ENCODE assay signal across 14 mouse cellular contexts in the genomic region with DNA sequence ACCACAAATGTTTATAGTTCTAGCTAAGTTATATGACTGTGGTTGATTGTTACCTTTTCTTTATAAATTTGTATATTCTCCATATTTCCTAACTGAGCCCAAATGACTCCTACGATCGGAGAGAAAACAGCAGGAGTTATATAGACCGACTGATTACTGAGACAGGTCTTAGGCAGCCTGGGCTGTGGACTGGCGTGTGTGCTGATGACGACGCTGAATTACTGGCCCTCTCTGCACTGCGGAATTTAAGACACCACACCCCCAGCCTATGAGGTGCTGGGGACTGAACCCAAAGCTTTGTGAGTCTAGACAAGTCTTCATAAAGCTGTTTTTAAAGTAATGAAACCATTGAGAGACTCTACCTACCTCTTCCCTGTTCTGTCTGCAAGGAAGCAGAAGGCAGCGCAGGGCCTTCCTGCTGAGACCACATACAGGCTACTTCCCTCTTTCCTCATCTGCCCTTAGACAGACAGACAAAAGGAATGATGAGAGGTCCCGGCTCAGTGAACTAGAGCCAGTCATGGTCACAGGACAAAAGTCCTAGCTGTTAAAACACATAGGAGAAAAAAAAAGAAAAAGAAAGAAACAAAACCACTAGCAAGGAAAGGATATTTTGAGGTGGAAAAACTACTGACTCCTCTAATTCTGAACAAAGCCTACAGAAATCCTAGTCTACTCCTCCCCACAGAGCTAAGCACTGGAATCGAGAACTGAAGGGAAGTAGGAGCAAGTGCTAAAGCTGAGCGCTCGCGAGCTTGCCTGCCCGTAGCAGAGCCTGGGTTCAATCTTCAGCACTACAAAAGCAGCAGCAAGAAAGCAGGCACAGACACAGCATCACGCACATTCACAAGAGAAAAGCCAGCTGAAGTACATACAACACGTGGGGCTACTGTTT. TPM values are rescaled to one million over a fixed set of nuclear protein-coding genes. Genes with fewer than 3 reads are reported as not detected.
A peak's percentile ranks its signal among the peaks of the same experiment; 100 is the strongest.
DNase-seq lines count a peak whose midpoint lies in the region; ATAC-seq and TF ChIP-seq lines count a peak whose summit lies in the region.
"Had no signal": no experiment of that assay in that cellular context is flagged by ENCODE, and none has a peak within 500 bp of the region (broad histone marks: within the 10 kb centered on the region; RNA-seq: fewer than 3 reads in every experiment).

No protein-coding gene starts in this region.

- H3K4me1 ChIP-seq in heart, embryonic 13.5 days = peaks cover 65% of the 10 kb centered on the region
- H3K4me1 ChIP-seq in liver, postnatal 0 days (ENCODE audit: insufficient read depth) = peaks cover 23% of the 10 kb centered on the region

- no peak for TF ChIP-seq EP300 in liver, postnatal 0 days (IDR thresholded peaks at IDR 0.05; ENCODE audit: low read depth)

- peak overlapping the region; percentile 30 for H3K4me2 ChIP-seq in heart, embryonic 13.5 days
- peak overlapping the region; percentile 22 for H3K4me2 ChIP-seq in liver, postnatal 0 days (ENCODE audit: low read depth, low read length)
- H3K4me2 ChIP-seq: limb, embryonic 15.5 days had no signal

- no peak overlapping the region for H3K4me3 ChIP-seq in heart, embryonic 13.5 days
- H3K4me3 ChIP-seq in liver, postnatal 0 days (ENCODE audit: low read depth, low read length) = no peak overlapping the region
- H3K4me3 ChIP-seq: erythroblast, embryonic 14.5 days; layer of hippocampus, adult 2 months; limb, embryonic 15.5 days had no signal

- intact Hi-C loops in heart, postnatal 10 days (cut with DNase I) = no loop called here

- TF ChIP-seq CTCF in liver, postnatal 0 days (IDR thresholded peaks at IDR 0.05; ENCODE audit: low read depth) = no peak

- DNase-seq in heart, postnatal 10 days = no peak
- DNase-seq in B cell, adult 2 months = peak; percentile 29 to 41
- DNase-seq in c-Kit-positive CD71-negative TER-119-negative erythroid progenitor cells, embryonic 14.5 days (ENCODE audit: low read depth) = peak; percentile 48
- DNase-seq in liver, postnatal 0 days = no peak
- no peak for DNase-seq in testis, postnatal 14 days (ENCODE audit: low spot score)
- no peak for DNase-seq in right cerebral cortex, postnatal 36 days (ENCODE audit: low spot score in 2 of 2)
- no peak for DNase-seq in right cerebral cortex, adult 18-20 months
- DNase-seq: cerebellum, adult 2 months; right cerebral cortex, postnatal 14 days; thymus, adult 2 months had no signal

- 35% methylated on average over 16 of the region's 16 CpGs for WGBS in heart, embryonic 13.5 days
- WGBS in liver, postnatal 0 days (ENCODE audit: insufficient replicate concordance) = 35% methylated on average over 16 of the region's 16 CpGs

- ATAC-seq in heart, embryonic 13.5 days (ENCODE audit: extremely low read depth, insufficient number of reproducible peaks, low FRiP score, low TSS enrichment) = no peak
- ATAC-seq in liver, postnatal 0 days = no peak

- peak overlapping the region; percentile 47 for H3K9ac ChIP-seq in heart, embryonic 13.5 days
- no peak overlapping the region for H3K9ac ChIP-seq in liver, postnatal 0 days (replicated peaks)
- H3K9ac ChIP-seq: limb, embryonic 15.5 days had no signal

- H3K9me3 ChIP-seq in heart, embryonic 13.5 days = no peaks in the 10 kb centered on the region
- H3K9me3 ChIP-seq in liver, postnatal 0 days (ENCODE audit: low read length) = no peaks in the 10 kb centered on the region
- H3K9me3 ChIP-seq: limb, embryonic 15.5 days had no signal

- no peaks in the 10 kb centered on the region for H3K27me3 ChIP-seq in heart, embryonic 13.5 days (replicated peaks)
- no peaks in the 10 kb centered on the region for H3K27me3 ChIP-seq in liver, postnatal 0 days (ENCODE audit: insufficient read depth, low read length)
- H3K27me3 ChIP-seq: limb, embryonic 15.5 days had no signal

- no peaks in the 10 kb centered on the region for H3K36me3 ChIP-seq in heart, embryonic 13.5 days
- H3K36me3 ChIP-seq in liver, postnatal 0 days (replicated peaks; ENCODE audit: insufficient read depth, low read length) = 0 out of 2 replicates have a peak, but pooled peaks cover 3% of the 10 kb centered on the region

- H3K27ac ChIP-seq in heart, embryonic 13.5 days (replicated peaks) = peak overlapping the region; percentile 41
- peak overlapping the region; percentile 49; the same call in 1 of the 2 replicates for H3K27ac ChIP-seq in liver, postnatal 0 days (ENCODE audit: low read depth)
- H3K27ac ChIP-seq: layer of hippocampus, adult 2 months; limb, embryonic 15.5 days had no signal

RNA-seq across cellular contexts. Expression of gene Arid3b, which starts 16.2 kb away (rescaled TPM):
- 11.3 and 12.3 TPM in 2 replicates for polyA plus RNA-seq in heart, embryonic 13.5 days (2015; fragmentation: Nextera tagmentation; extraction: Ambion mirVana)
- total RNA-seq in heart, postnatal 10 days (2021) = 1 to 10 TPM; 4.4 to 7.0 TPM
- 4.6 and 4.7 TPM in 2 replicates for polyA plus RNA-seq in liver, postnatal 0 days (2015; fragmentation: Nextera tagmentation; extraction: Ambion mirVana)

RNA-seq across cellular contexts. Expression of gene Clk3, which starts 54.8 kb away (rescaled TPM):
- 56.1 and 57.1 TPM in 2 replicates for polyA plus RNA-seq in heart, embryonic 13.5 days (2015; fragmentation: Nextera tagmentation; extraction: Ambion mirVana)
- total RNA-seq in heart, postnatal 10 days (2021) = 10 to 100 TPM; 35.2 to 37.9 TPM
- polyA plus RNA-seq in liver, postnatal 0 days (2015; fragmentation: Nextera tagmentation; extraction: Ambion mirVana) = 40.2 and 40.4 TPM in 2 replicates

Comparison
In these comparisons a context has a peak if more than half of its experiments do, and no peak if none do; other contexts are left out.
1. DNase-seq: peak in B cell, adult 2 months (2 of 2) and c-Kit-positive CD71-negative TER-119-negative erythroid progenitor cells, embryonic 14.5 days (single experiment); none in heart, postnatal 10 days (0 of 2), liver, postnatal 0 days (single experiment), testis, postnatal 14 days (single experiment), right cerebral cortex, postnatal 36 days (0 of 2) and right cerebral cortex, adult 18-20 months (single experiment).